Mouse (Mus musculus) left cerebral cortex, adult 11 months (tissue): ENCODE measurements around the gene Dctpp1.
A peak's percentile ranks its signal among the peaks of the same experiment; 100 is the strongest.
"Not testable (repeated sequence)": the region's sequence is repeated elsewhere in the genome, so short reads cannot be mapped to it uniquely, and the experiment has no call there.

Experiments
- DNase-seq: peaks from one replicate; pipeline ENCODE4 v3.0.0; 2022; ENCODE audit warnings: low spot score

Dctpp1 gene

GRCm38 (mm10) chr7:127270256-127270655 is 9.7 kb upstream of the Dctpp1 start:
- no peak for DNase-seq

DNA sequence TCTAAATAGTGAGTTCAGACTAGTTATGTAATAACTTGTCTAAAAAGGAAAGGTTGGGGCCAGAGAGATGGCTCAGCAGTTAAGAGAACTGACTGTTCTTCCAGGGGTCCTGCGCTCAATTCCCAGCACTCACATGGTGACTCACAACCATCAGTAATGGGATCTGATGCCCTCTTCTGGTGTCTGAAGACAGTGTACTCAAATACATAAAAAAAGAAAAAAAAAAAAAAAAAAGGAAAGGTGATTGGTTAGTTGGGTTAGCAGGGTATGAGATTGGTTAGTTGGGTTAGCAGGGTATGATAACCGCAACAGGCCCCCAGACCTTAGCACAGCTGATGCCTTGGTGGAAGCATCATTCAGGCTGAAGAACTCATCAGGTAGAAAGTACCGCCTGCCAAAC is 3.0 kb upstream of the Dctpp1 start:
- no peak for DNase-seq

DNA sequence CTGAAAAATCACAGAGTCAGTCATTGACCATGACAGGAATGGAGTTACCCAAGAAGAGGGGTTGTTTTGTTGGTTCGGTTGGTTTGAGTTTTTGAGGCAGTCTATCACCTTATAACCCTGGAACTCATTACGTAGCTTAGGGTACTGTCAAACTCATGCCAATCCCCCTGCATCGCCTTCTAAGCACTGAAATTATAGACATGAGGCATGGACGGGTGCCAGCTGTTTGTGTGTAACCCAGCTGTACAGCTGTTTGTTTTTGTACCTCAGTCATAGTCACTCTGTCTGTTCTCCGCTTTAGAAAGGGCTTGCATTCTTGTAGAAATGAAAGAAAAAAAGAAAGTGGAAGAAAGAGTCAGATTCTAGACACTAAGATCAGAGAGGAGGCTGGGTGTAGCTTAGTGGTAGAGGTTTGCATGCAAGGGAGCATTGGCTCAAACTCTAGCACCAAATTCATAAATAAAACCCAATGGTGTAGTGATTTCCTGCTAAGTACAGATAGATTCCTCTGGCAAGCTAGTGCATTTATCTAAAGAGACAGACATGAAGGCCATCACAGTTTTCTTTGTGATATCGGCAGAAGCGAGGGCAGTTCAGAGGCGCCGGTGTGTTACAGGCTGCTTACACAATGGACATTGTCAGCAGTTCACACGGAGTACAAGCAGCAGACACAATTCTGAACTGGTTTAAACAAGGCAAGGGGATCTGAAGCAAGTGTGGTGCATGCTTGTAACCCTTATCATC is 1.9 kb upstream of the Dctpp1 start:
- no peak for DNase-seq

- no peak for DNase-seq
These were observed 1.2 kb downstream of the Dctpp1 start for GRCm38 (mm10) chr7:127259186-127259905.

GRCm38 (mm10) chr7:127256518-127256917 is 4.0 kb downstream of the Dctpp1 start:
- no peak for DNase-seq

- DNase-seq: no peak
These were observed 4.5 kb downstream of the Dctpp1 start for GRCm38 (mm10) chr7:127255965-127256364.

DNA sequence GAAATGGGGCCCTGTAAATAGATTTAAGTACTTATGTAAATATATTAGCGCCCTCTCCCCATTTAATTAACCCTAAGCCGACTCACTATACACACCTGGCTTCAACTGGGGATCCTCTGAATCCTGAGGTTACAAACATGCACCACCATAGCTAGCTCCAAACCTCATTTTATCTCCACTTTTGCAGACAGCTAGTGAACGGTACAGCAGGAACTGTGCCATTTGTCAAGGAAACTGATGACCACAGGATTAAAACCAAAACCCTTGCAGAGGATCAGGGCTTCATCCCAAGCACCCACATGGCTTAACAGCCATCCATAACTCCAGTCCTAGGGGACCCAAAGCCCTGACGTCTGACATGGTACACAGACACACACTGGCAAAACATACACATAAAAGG is 5.5 kb downstream of the Dctpp1 start:
- no peak for DNase-seq

GRCm38 (mm10) chr7:127253821-127254769 is 6.4 kb downstream of the Dctpp1 start:
- peak; percentile 89 for DNase-seq

DNA sequence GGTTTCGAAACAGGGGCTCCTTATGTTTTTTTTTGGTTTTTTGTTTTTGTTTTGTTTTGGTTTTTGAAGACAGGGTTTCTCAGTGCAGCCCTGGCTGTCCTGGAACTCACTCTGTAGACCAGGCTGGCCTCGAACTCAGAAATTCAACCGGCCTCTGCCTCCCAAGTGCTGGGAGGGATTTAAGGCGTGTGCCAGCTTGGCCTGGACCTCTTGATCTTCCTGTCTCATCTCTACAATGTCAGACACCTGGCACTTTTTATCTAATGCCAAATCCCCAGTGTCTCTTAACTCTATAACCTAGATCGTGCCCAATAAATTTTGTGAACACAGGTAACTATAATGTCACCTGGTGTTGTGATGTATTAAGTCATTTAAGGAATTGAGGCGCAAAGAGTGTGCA is 7.2 kb downstream of the Dctpp1 start:
- DNase-seq: no peak

DNA sequence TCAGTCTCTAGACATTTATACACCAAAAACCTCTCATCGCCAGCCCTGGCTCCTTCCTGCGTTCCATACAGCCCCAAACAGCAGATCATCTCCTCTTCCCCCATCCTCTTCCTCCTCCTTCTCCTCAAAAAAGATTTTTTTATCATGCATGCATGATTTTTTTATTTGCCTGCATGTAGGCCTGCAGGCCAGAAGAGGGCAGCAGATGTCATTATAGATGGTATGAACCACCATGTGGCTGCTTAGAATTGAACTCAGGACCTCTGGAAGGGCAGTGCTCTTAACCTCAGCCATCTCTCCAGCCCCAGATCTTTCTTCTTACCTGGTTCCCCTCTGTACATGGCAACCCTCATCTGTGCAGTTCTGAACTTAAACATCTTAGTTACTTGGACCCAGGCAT is 8.1 kb downstream of the Dctpp1 start:
- DNase-seq: no peak

GRCm38 (mm10) chr7:127250511-127250910 is 10.0 kb downstream of the Dctpp1 start:
- not testable (repeated sequence) for DNase-seq

GRCm38 (mm10) chr7:127244658-127245510 is 15.6 kb downstream of the Dctpp1 start:
- DNase-seq: no peak

GRCm38 (mm10) chr7:127243870-127244657 is 16.4 kb downstream of the Dctpp1 start, which contains the start of gene Zfp771:
TSS of gene Zfp771 (plus strand) at chr7:127244274.
- peak; percentile 89 for DNase-seq

DNA sequence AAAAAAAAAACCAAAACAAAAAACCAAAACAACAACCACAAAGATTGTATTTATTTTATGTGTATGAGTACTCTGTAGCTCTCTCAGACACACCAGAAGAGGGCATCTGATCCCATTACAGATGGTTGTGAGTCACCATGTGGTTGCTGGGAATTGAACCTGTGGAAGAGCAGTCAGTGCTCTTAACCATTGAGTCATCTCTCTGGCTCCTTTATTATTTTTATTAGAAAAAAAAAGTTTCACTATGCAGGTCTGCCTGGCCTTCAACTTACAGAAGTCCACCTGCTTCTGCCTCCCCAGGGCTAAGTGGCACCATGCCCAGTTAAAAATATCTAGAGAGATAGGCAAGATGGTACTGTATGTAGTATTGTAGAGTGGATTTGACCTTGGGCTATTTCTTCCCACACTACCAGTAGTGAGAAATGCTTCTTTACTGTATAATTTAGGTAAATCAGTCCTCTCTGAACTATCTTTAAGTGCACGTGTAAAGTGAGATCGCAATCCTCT is 17.1 kb downstream of the Dctpp1 start:
- no peak for DNase-seq

GRCm38 (mm10) chr7:127234777-127235176 is 25.7 kb downstream of the Dctpp1 start:
- DNase-seq: no peak

DNA sequence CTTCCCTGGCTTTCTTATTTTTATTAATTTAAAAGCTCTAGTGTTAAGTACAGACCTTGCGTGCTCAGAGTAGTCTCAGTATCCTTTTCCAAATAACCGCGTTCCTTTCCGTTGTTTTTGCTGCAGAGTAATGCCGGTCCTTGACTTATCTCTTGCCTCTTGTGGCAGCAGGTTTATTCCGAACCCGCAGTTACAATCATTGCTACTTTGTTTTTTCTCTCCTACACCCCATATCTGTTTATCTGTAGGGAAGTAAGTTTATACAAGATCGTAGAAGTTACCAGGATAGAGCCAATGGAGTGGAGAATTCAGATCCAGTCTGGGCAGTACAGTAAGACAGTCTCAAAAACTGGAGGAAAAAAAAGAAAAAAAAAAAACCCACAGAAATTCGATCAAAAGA is 26.7 kb downstream of the Dctpp1 start:
- no peak for DNase-seq

DNA sequence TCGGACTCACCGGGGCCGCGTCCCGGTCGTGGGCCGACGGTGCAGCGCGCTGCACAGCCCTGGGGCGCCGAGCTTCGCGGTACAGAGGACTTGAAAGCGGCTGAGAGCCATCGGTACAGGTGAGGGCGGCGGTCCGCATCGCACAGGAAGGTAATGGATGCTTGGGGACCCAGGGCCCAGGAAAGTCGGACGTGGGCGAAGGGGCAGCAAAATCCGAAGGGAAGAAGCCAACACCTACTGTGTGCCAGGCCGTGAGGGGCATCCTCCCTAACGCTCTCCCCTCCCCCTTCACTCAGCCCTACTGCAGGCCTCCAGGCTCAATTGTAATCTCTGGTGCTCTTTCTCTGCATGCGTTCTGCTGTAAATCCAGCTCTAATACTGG is 27.1 kb downstream of the Dctpp1 start:
- no peak for DNase-seq

DNA sequence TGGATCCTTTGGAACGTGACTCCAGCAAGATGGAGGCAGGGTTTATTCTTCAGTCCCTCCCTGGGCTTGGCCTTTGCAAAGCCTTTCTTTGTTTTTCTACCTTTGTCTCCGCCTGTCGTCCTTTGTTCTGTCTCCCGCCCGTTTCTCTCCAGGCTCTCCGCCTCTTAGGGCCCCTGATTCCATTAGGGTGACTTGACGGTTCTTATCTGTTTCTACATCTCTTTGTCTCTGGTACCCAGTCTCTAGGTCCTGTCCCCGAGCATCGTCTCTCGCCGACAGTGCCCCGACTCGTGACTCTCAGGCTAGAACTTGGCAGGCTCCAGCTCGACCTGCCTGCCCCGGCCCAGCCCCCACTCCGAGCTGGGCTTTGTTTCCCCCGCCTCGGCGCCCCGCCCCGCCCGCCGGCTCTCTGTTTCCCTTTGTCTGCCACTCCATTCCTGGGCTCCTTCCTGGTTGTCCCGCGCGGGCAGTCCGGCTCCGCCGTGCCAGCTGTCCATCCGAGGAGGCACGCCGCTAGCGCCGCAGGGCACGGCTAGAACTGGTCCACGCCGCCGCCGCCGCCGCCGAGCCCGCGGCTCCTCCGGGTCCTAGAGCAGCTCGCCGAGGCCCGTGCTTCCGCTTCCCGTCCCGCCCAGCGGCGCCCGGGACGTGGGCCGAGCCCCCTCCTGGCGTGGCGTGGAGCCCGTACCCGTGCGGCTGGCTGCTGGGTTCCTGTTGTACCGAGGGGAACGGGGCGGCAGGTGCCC is 27.7 kb downstream of the Dctpp1 start, which contains the start of the genes Zfp553 and Sept1:
Gene Zfp553, plus strand, starts transcription at position 440 of the 746 bp plus-strand sequence.
Gene Sept1, minus strand, starts transcription at position 509 of the 746 bp plus-strand sequence.
- DNase-seq: peak; percentile 68

DNA sequence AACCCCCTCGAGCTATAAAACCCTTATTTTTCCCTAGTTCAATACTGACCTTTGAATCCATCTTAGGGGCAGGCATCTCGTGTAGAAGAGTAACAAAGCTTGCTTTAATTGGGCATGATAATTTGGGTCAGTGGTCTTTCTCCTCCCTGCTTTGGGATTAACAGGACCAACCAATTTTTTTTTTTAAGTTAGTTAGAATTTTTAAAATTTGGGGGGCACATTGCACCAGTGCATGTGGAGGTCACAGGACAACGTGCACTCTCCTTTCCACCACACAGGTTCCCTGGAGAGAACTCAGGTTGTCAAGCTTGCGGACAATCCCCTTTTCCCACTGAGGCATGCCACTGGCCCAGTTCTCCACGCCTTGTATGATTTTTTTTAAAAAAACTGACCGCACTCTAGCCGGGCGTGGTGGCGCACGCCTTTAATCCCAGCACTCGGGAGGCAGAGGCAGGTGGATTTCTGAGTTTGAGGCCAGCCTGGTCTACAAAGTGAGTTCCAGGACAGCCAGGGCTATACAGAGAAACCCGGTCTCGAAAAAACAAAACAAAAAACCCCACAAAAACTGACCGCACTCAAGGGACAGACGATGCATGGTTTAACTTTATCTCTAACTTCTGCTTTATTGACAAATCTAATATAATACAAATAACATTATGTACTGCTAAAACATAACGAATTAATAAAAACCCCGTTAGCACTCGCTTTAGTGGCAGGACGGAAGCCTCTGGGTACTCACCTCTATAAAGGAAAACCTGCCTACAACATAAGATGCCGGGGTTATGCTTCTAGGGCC is 28.5 kb downstream of the Dctpp1 start:
- DNase-seq: no peak
